Mouse (Mus musculus): Measurements from ENCODE around the gene Dnajb13. TPM values are rescaled to one million over a fixed set of nuclear protein-coding genes. Genes with fewer than 3 reads are reported as not detected.
A peak's percentile ranks its signal among the peaks of the same experiment; 100 is the strongest.

The Dnajb13 gene
- polyA plus RNA-seq, 1 experiment, result 2.7 TPM

GRCm38 (mm10) chr7:100465248-100465647 is 49.5 kb downstream of the Dnajb13 start:
- Histone ChIP-seq H3K27ac (replicated peaks; ENCODE audit: low read depth, low read length) (peak overlapping the region; percentile 97), H3K4me3 (ENCODE audit: insufficient read depth, low read depth, low read length) (no peak overlapping the region), H3K4me1 (ENCODE audit: control insufficient read depth, insufficient read depth, insufficient read length, low read length) (peaks cover 38% of the 10 kb centered on the region)

- Histone ChIP-seq H3K27ac (replicated peaks; ENCODE audit: low read depth, low read length) (peak overlapping the region; percentile 47), H3K4me3 (ENCODE audit: insufficient read depth, low read depth, low read length) (no peak overlapping the region), H3K4me1 (ENCODE audit: control insufficient read depth, insufficient read depth, insufficient read length, low read length) (peaks cover 38% of the 10 kb centered on the region)
Observed at GRCm38 (mm10) chr7:100464248-100464647, 50.5 kb downstream of the Dnajb13 start.

- no peak overlapping the region for H3K4me3 ChIP-seq (ENCODE audit: insufficient read depth, low read depth, low read length)
- H3K4me1 ChIP-seq (ENCODE audit: control insufficient read depth, insufficient read depth, insufficient read length, low read length), result peaks cover 38% of the 10 kb centered on the region
- H3K27ac ChIP-seq (replicated peaks; ENCODE audit: low read depth, low read length), result peak overlapping the region; percentile 47; the same call in 1 of the 2 replicates
Observed at GRCm38 (mm10) chr7:100463757-100464156, 51.0 kb downstream of the Dnajb13 start.

DNA sequence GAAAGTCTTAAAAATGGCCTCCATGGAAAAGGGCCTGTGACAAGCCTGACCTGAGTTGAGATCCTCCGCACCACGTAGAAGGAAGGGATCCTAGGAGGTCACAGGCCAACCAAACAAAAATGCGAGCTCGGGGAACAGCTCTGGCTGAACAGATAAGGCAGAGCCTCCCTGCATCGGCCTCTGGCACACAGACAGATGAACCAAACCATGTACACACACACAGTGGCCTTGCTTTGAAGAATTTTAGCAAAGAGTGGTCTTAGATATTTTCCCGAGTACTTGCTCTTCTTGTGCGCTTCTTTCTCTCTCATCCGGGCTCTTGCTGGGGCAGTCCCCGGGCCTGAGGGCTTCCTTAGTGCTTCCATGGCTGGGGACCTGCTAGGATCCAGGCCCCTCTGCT is 51.6 kb downstream of the Dnajb13 start:
- peak overlapping the region; percentile 15; the same call in 1 of the 2 replicates for H3K27ac ChIP-seq (replicated peaks; ENCODE audit: low read depth, low read length)
- H3K4me1 ChIP-seq (ENCODE audit: control insufficient read depth, insufficient read depth, insufficient read length, low read length), result peaks cover 38% of the 10 kb centered on the region
- no peak overlapping the region for H3K4me3 ChIP-seq (ENCODE audit: insufficient read depth, low read depth, low read length)

DNA sequence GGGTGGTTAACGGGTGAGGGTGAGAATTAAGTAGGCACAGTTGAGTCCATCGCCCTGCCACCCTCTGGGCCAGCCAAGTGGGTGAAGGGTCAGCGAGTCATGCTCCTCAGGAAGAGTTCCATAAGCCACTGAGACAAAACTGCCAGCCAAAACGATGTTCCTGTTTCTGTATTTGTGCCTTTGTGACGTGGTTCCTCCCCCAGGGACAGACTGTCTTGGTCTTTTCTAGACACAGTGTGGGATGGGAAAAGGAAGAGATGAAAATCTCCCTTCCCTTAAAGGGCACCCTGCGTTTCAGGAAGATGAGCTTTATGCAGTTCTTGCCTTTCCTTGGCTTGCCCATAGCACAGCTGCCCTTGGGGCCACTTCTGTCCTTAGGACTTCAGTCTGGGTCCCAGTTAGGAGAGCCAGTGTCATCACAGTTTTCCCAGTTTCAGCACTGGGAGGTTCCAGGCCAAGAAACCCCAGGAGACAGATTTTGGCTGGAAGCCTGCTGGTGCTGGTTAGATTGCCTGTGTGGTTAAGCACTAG is 53.1 kb downstream of the Dnajb13 start:
- Histone ChIP-seq H3K4me3 (ENCODE audit: insufficient read depth, low read depth, low read length) (no peak overlapping the region), H3K27ac (replicated peaks; ENCODE audit: low read depth, low read length) (peak overlapping the region; percentile 99)

DNA sequence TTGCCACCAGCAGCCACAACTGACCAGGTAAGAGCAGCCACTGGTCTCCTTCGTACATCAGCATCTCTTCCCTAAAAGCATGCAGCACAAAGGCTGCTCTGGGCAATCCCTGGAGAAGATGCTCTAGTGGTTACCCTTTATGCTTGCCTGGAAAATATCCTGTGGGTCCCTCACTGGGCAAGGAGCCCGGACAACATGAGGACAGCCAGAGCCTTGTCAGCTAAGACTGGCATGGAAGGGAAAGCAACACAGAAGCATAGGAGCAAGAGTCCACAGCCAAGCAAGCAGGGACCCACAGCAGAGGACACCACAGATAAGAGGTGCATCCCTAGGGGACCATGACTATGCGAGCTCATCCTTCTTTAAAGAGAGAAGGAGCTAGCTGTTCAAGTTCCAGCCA is 54.9 kb downstream of the Dnajb13 start:
- Histone ChIP-seq H3K4me1 (ENCODE audit: control insufficient read depth, insufficient read depth, insufficient read length, low read length) (peaks cover 27% of the 10 kb centered on the region), H3K27ac (replicated peaks; ENCODE audit: low read depth, low read length) (peak overlapping the region; percentile 65; the same call in 1 of the 2 replicates), H3K4me3 (ENCODE audit: insufficient read depth, low read depth, low read length) (no peak overlapping the region)

More for the DNA sequence above, 53.1 kb downstream of the Dnajb13 start:
- H3K4me1 ChIP-seq (ENCODE audit: control insufficient read depth, insufficient read depth, insufficient read length, low read length), result peaks cover 36% of the 10 kb centered on the region

DNA sequence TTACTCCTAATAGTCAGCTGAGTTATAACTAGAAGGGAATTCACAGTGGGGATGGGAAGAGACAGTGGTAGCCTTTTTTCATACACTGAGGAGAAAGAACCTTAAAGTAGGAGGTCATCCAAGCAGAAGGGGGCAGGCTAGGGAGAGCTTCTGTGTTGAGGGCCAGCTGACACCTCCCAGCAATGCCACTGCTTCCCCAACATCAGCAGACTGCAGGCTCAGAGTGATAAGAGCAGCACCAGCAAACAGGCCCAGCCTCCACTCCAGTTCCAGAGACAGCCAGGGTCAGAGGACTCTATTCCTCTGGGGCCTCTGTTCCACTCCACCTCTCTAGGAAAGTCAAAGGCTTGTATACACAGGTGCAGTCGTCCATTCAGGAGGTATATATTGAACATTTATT is 56.6 kb downstream of the Dnajb13 start:
- no peak overlapping the region for H3K27ac ChIP-seq (replicated peaks; ENCODE audit: low read depth, low read length)

More for the DNA sequence above, 56.6 kb downstream of the Dnajb13 start:
- Histone ChIP-seq H3K4me1 (ENCODE audit: control insufficient read depth, insufficient read depth, insufficient read length, low read length) (peaks cover 21% of the 10 kb centered on the region), H3K4me3 (ENCODE audit: insufficient read depth, low read depth, low read length) (no peak overlapping the region)

Other genes with a start within 250 kb of the Dnajb13 start
- not detected in 2 replicates for gene P4ha3, start 229.4 kb downstream of the Dnajb13 start, polyA plus RNA-seq (2012; ENCODE audit: insufficient read depth, insufficient read length, missing spikeins)
- gene C2cd3, start 142.7 kb downstream of the Dnajb13 start, polyA plus RNA-seq (2012; ENCODE audit: insufficient read depth, insufficient read length, missing spikeins), result 5.7 and 9.1 TPM in 2 replicates
- 34.9 and 38.1 TPM in 2 replicates for gene Ppme1, start 142.7 kb downstream of the Dnajb13 start, polyA plus RNA-seq (2012; ENCODE audit: insufficient read depth, insufficient read length, missing spikeins)
- 61.6 and 107 TPM in 2 replicates for gene Ucp3, start 42.0 kb downstream of the Dnajb13 start, polyA plus RNA-seq (2012; ENCODE audit: insufficient read depth, insufficient read length, missing spikeins)
- gene Ucp2, start 21.6 kb downstream of the Dnajb13 start, polyA plus RNA-seq (2012; ENCODE audit: insufficient read depth, insufficient read length, missing spikeins), result 54.8 and 55.8 TPM in 2 replicates
- gene Coa4, start 22.1 kb upstream of the Dnajb13 start, polyA plus RNA-seq (2012; ENCODE audit: insufficient read depth, insufficient read length, missing spikeins), result 6.4 and 11.6 TPM in 2 replicates
- 56.8 and 70.0 TPM in 2 replicates for gene Rab6a, start 92.5 kb upstream of the Dnajb13 start, polyA plus RNA-seq (2012; ENCODE audit: insufficient read depth, insufficient read length, missing spikeins)
- 125 and 158 TPM in 2 replicates for gene Mrpl48, start 93.3 kb upstream of the Dnajb13 start, polyA plus RNA-seq (2012; ENCODE audit: insufficient read depth, insufficient read length, missing spikeins)
- 11.1 TPM in 2 replicates for gene Plekhb1, start 147.5 kb upstream of the Dnajb13 start, polyA plus RNA-seq (2012; ENCODE audit: insufficient read depth, insufficient read length, missing spikeins)
- 11.6 and 27.2 TPM in 2 replicates for gene Fam168a, start 191.7 kb upstream of the Dnajb13 start, polyA plus RNA-seq (2012; ENCODE audit: insufficient read depth, insufficient read length, missing spikeins)

Measured in brown adipose tissue, adult 24 weeks (tissue).